Mouse (Mus musculus): ENCODE data around the gene Nwd1.

Nwd1 gene

GRCm38 (mm10) chr8:72766777-72767176 lies 120.3 kb downstream of the Nwd1 start:
- no peak for DNase-seq
